ENCODE assay signal across 27 mouse cellular contexts in genomic region chr14:62035416-62035815, GRCm38 (mm10).
DNase-seq lines count a peak whose midpoint lies in the region; ATAC-seq and TF ChIP-seq lines count a peak whose summit lies in the region.
"Had no signal": no experiment of that assay in that cellular context is flagged by ENCODE, and none has a peak within 500 bp of the region (broad histone marks: within the 10 kb centered on the region; RNA-seq: fewer than 3 reads in every experiment).

No protein-coding gene starts in this region.

- 86% methylated on average over 3 of the region's 3 CpGs for WGBS in forebrain, embryonic 13.5 days
- WGBS in forebrain, postnatal 0 days = 82% methylated on average over 3 of the region's 3 CpGs
- WGBS in heart, embryonic 10.5 days = 86% methylated on average over 3 of the region's 3 CpGs
- WGBS in limb, embryonic 12.5 days = 88% methylated on average over 3 of the region's 3 CpGs

- peak overlapping the region; percentile 25; the same call in 1 of the 2 replicates for H3K27ac ChIP-seq in forebrain, embryonic 13.5 days
- H3K27ac ChIP-seq in forebrain, postnatal 0 days (ENCODE audit: low read depth, low read length) = no peak overlapping the region
- no peak overlapping the region for H3K27ac ChIP-seq in heart, embryonic 10.5 days
- H3K27ac ChIP-seq in limb, embryonic 12.5 days = peak overlapping the region; percentile 50; the same call in 1 of the 2 replicates
- H3K27ac ChIP-seq: embryonic facial prominence, embryonic 12.5 days; embryonic facial prominence, embryonic 15.5 days; gastrocnemius, adult 2 months; heart, adult 2 months; hindbrain, embryonic 14.5 days; hindbrain, postnatal 0 days had no signal

- no peak for DNase-seq in forebrain, postnatal 0 days
- DNase-seq in heart, embryonic 10.5 days (ENCODE audit: low spot score) = peak; percentile 55
- DNase-seq in heart, postnatal 10 days = no peak
- no peak for DNase-seq in testis, postnatal 10 days (ENCODE audit: low spot score)
- no peak for DNase-seq in cerebellum, postnatal 36 days
- DNase-seq: adrenal gland, postnatal 10 days; adrenal gland, postnatal 36 days; B cell, adult 2 months; cerebellum, adult 18-20 months; cerebellum, adult 9-10 months; cerebellum, postnatal 14 days; gastrocnemius, adult 2 months; gastrocnemius, postnatal 25 days; heart, adult 2 months; heart, postnatal 4 days had no signal

- no peaks in the 10 kb centered on the region for H3K36me3 ChIP-seq in forebrain, embryonic 13.5 days (ENCODE audit: poor library complexity, severe bottlenecking)
- no peaks in the 10 kb centered on the region for H3K36me3 ChIP-seq in forebrain, postnatal 0 days (ENCODE audit: insufficient read depth)
- H3K36me3 ChIP-seq in heart, embryonic 10.5 days = no peaks in the 10 kb centered on the region
- no peaks in the 10 kb centered on the region for H3K36me3 ChIP-seq in limb, embryonic 12.5 days
- H3K36me3 ChIP-seq: embryonic facial prominence, embryonic 12.5 days; embryonic facial prominence, embryonic 15.5 days; G1E had no signal

- ATAC-seq in forebrain, embryonic 13.5 days = no peak
- ATAC-seq in forebrain, postnatal 0 days = no peak
- no peak for ATAC-seq in limb, embryonic 12.5 days (ENCODE audit: insufficient number of reproducible peaks, insufficient read depth, low FRiP score, low TSS enrichment, low read depth)
- ATAC-seq: inflammation-experienced regulatory T-cells, adult 6 months; intestine, embryonic 16.5 days; Patski had no signal

- peaks cover 17% of the 10 kb centered on the region for H3K4me1 ChIP-seq in forebrain, embryonic 13.5 days
- H3K4me1 ChIP-seq in forebrain, postnatal 0 days (ENCODE audit: insufficient read depth) = no peaks in the 10 kb centered on the region
- no peaks in the 10 kb centered on the region for H3K4me1 ChIP-seq in heart, embryonic 10.5 days
- H3K4me1 ChIP-seq in limb, embryonic 12.5 days (replicated peaks) = peaks cover 27% of the 10 kb centered on the region

- no peak overlapping the region for H3K4me3 ChIP-seq in forebrain, embryonic 13.5 days
- no peak overlapping the region for H3K4me3 ChIP-seq in forebrain, postnatal 0 days (ENCODE audit: low read depth, low read length)
- H3K4me3 ChIP-seq in heart, embryonic 10.5 days = no peak overlapping the region
- no peak overlapping the region for H3K4me3 ChIP-seq in limb, embryonic 12.5 days (replicated peaks)
- H3K4me3 ChIP-seq: embryonic facial prominence, embryonic 12.5 days; embryonic facial prominence, embryonic 15.5 days; gastrocnemius, adult 2 months; heart, adult 2 months had no signal

- no peak overlapping the region for H3K9ac ChIP-seq in forebrain, embryonic 13.5 days
- no peak overlapping the region for H3K9ac ChIP-seq in forebrain, postnatal 0 days
- no peak overlapping the region for H3K9ac ChIP-seq in limb, embryonic 12.5 days (replicated peaks)
- H3K9ac ChIP-seq: embryonic facial prominence, embryonic 12.5 days; embryonic facial prominence, embryonic 15.5 days; hindbrain, embryonic 14.5 days had no signal

- H3K27me3 ChIP-seq in forebrain, embryonic 13.5 days = no peaks in the 10 kb centered on the region
- H3K27me3 ChIP-seq in forebrain, postnatal 0 days (ENCODE audit: insufficient read depth, low read length) = no peaks in the 10 kb centered on the region
- H3K27me3 ChIP-seq in heart, embryonic 10.5 days (ENCODE audit: insufficient read depth, poor library complexity, severe bottlenecking) = no peaks in the 10 kb centered on the region
- 0 out of 2 replicates have a peak, but pooled peaks cover 3% of the 10 kb centered on the region for H3K27me3 ChIP-seq in limb, embryonic 12.5 days
- H3K27me3 ChIP-seq: CH12.LX; embryonic facial prominence, embryonic 12.5 days; embryonic facial prominence, embryonic 15.5 days; Patski had no signal

- intact Hi-C loops in heart, postnatal 10 days (cut with DNase I) = no loop called here

- no peak for TF ChIP-seq CTCF in forebrain, postnatal 0 days (IDR thresholded peaks at IDR 0.05; ENCODE audit: low read depth)

- no peaks in the 10 kb centered on the region for H3K9me3 ChIP-seq in forebrain, embryonic 13.5 days (replicated peaks)
- H3K9me3 ChIP-seq in forebrain, postnatal 0 days (ENCODE audit: low read length) = no peaks in the 10 kb centered on the region
- no peaks in the 10 kb centered on the region for H3K9me3 ChIP-seq in heart, embryonic 10.5 days
- no peaks in the 10 kb centered on the region for H3K9me3 ChIP-seq in limb, embryonic 12.5 days
- H3K9me3 ChIP-seq: embryonic facial prominence, embryonic 12.5 days; embryonic facial prominence, embryonic 15.5 days; G1E had no signal

- H3K4me2 ChIP-seq in forebrain, embryonic 13.5 days = no peak overlapping the region
- no peak overlapping the region for H3K4me2 ChIP-seq in forebrain, postnatal 0 days (ENCODE audit: low read depth)
- H3K4me2 ChIP-seq in limb, embryonic 12.5 days = no peak overlapping the region
- H3K4me2 ChIP-seq: embryonic facial prominence, embryonic 12.5 days; embryonic facial prominence, embryonic 15.5 days; heart, embryonic 11.5 days; hindbrain, embryonic 14.5 days had no signal

Comparison
In these comparisons a context has a peak if more than half of its experiments do, and no peak if none do; other contexts are left out.
1. H3K27ac ChIP-seq: peak in forebrain, embryonic 13.5 days (single experiment) and limb, embryonic 12.5 days (single experiment); none in forebrain, postnatal 0 days (single experiment) and heart, embryonic 10.5 days (single experiment).